Mouse (Mus musculus): ENCODE measurements around the gene Zfp239. TPM values are rescaled to one million over a fixed set of nuclear protein-coding genes. Genes with fewer than 3 reads are reported as not detected.

Gene Zfp239
- polyA plus RNA-seq, 1 experiment from 2014 or later: 0.97 TPM

DNA sequence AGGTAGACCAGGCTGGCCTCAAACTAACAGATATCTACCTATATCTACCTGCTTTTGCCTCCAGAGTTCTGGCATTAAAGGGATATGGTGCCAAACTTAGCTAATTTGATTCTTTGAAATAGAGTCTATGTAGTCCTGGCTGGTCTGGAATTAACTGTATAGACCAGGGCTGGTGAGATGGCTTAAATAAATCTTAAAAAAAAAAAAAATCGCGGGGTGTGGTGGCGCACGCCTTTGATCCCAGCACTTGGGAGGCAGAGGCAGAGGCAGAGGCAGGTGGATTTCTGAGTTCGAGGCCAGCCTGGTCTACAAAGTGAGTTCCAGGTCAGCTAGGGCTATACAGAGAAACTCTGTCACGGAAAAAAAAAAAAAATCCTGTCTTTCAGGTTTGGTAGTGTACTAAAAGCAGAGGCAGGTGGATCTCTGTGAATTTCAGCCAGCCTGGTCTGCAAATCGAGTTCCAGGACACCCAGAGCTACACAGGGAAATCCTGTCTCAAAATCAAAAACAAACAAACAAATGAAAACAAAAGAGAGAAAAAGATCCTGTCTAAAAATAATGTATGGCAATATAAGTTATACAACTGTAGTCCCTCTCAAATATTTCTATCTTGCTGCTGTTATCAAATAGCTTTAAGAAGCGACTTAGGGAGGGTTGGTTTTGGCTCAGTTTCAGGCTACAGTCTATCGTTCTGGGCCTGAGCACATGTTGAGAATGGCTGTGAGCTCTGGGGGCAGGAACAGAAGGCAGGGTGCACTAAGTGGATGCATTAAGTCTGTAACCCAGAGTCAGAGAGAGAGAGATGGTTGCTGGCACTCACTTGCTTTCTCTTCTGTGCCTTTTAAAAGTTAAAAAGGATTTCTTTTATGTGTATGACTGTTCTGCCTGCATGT is 39.9 kb downstream of the Zfp239 start:
- DNase-seq (ENCODE audit: low spot score) (no peak), ATAC-seq (no peak)
- Histone ChIP-seq H3K4me1 (ENCODE audit: insufficient read depth, low read depth, low read length) (no peaks in the 10 kb centered on the region), H3K9ac (replicated peaks; ENCODE audit: low read depth) (no peak overlapping the region), H3K36me3 (ENCODE audit: insufficient read depth, low read length) (no peaks in the 10 kb centered on the region), H3K27ac (ENCODE audit: low read length) (no peak overlapping the region), H3K4me2 (replicated peaks; ENCODE audit: low read depth, low read length) (no peak overlapping the region), H3K27me3 (replicated peaks; ENCODE audit: insufficient read depth, low read length) (no peaks in the 10 kb centered on the region), H3K9me3 (ENCODE audit: low read length) (no peaks in the 10 kb centered on the region), H3K4me3 (ENCODE audit: low read depth, low read length) (no peak overlapping the region)
- 62% methylated on average over 9 of the region's 9 CpGs for WGBS
- TF ChIP-seq CTCF (IDR thresholded peaks at IDR 0.05): no peak
- TF ChIP-seq EP300 (IDR thresholded peaks at IDR 0.05): no peak

DNA sequence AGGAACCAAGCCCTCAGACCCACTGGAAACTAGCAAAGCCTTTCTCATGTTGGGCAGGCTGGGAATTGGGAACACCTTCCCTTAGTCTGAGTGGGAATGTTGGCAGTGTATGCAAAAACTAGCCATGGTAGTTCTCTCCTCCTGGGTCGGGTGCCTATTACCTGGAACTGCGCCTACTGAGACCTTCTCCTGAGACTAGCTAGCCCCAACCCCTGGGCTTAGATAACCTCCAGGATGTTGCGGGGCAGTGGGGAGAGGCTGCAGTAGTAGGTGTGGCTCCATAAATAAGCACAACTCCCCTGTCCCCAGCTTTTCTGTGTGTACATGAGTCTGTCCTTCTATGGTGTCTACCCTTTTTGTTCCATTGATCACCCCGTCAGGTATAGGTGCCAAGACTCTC is 40.7 kb downstream of the Zfp239 start:
- no peaks in the 10 kb centered on the region for H3K4me1 ChIP-seq (ENCODE audit: insufficient read depth, low read depth, low read length)
- 75% methylated on average over 4 of the region's 4 CpGs for WGBS
- no peak for ATAC-seq
- no peak for DNase-seq (ENCODE audit: low spot score)
- H3K36me3 ChIP-seq (ENCODE audit: insufficient read depth, low read length): no peaks in the 10 kb centered on the region
- TF ChIP-seq EP300 (IDR thresholded peaks at IDR 0.05) (no peak), CTCF (IDR thresholded peaks at IDR 0.05) (no peak)
- H3K27ac ChIP-seq (ENCODE audit: low read length): no peak overlapping the region
- no peak overlapping the region for H3K4me2 ChIP-seq (replicated peaks; ENCODE audit: low read depth, low read length)
- H3K4me3 ChIP-seq (ENCODE audit: low read depth, low read length): no peak overlapping the region
- H3K9me3 ChIP-seq (ENCODE audit: low read length): no peaks in the 10 kb centered on the region
- H3K9ac ChIP-seq (replicated peaks; ENCODE audit: low read depth): no peak overlapping the region
- no peaks in the 10 kb centered on the region for H3K27me3 ChIP-seq (replicated peaks; ENCODE audit: insufficient read depth, low read length)

DNA sequence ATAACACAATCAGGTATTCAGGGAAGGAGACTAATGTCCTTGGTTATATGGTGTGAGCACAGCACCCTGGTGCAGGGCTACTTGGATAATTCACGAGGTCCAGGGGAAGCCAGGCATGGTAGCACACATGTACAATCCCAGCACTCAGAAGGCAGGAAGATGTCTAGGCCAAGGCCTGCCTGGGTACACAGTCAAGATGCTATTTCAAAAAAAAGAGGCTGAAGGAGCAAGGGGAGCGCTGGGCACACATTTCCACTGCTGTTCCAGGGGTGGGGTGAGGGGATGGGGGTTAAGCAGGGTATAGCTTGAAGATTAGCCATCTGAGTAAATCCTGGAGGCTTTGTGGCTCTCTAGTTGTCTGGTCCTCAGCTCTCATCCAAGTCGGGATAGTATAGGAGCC is 41.9 kb downstream of the Zfp239 start:
- H3K27ac ChIP-seq (ENCODE audit: low read length): no peak overlapping the region
- TF ChIP-seq EP300 (IDR thresholded peaks at IDR 0.05): no peak
- TF ChIP-seq CTCF (IDR thresholded peaks at IDR 0.05): no peak
- 86% methylated on average over 3 of the region's 3 CpGs for WGBS
- ATAC-seq (no peak), DNase-seq (ENCODE audit: low spot score) (no peak)
- H3K36me3 ChIP-seq (ENCODE audit: insufficient read depth, low read length): no peaks in the 10 kb centered on the region
- no peaks in the 10 kb centered on the region for H3K9me3 ChIP-seq (ENCODE audit: low read length)
- no peak overlapping the region for H3K4me2 ChIP-seq (replicated peaks; ENCODE audit: low read depth, low read length)
- H3K4me3 ChIP-seq (ENCODE audit: low read depth, low read length): no peak overlapping the region
- no peaks in the 10 kb centered on the region for H3K27me3 ChIP-seq (replicated peaks; ENCODE audit: insufficient read depth, low read length)
- H3K4me1 ChIP-seq (ENCODE audit: insufficient read depth, low read depth, low read length): peaks cover 1% of the 10 kb centered on the region; the same call in 1 of the 2 replicates
- no peak overlapping the region for H3K9ac ChIP-seq (replicated peaks; ENCODE audit: low read depth)

DNA sequence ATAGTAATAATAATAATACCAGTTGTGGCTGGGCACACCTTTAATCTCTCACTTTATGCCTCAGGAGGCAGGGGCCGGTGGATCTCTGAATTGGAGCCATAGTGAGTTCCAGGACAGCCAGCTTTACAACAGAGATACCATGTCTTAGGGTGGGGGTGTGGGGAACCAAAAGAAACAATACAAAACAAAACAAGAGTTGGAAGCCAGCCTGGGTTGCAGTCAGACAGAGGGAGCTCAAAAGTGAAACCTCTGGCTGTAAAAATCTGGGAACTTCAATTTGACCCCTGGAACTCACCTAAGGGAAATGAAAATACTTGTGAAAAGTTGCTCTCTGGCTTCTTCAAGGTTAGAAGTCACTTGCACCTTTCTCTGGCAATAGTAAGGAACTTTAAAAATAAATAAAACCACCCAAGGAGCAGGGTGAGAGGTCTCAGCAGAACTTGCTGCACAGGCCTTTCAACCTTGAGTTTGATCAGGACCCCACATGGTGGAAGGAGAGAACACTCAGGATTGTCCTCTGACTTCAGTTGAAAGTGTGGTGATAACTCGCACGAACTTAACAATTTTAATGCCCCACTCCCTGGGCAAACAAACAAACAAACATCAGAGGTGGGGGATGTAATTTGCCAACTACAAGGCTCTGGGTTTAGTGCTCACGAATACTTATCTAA is 43.5 kb downstream of the Zfp239 start:
- Histone ChIP-seq H3K4me3 (ENCODE audit: low read depth, low read length) (peak overlapping the region; percentile 97; the same call in 1 of the 2 replicates), H3K9me3 (ENCODE audit: low read length) (no peaks in the 10 kb centered on the region), H3K4me1 (ENCODE audit: insufficient read depth, low read depth, low read length) (peaks cover 12% of the 10 kb centered on the region; the same call in 1 of the 2 replicates), H3K36me3 (ENCODE audit: insufficient read depth, low read length) (no peaks in the 10 kb centered on the region), H3K4me2 (replicated peaks; ENCODE audit: low read depth, low read length) (peak overlapping the region; percentile 95), H3K9ac (replicated peaks; ENCODE audit: low read depth) (no peak overlapping the region), H3K27ac (ENCODE audit: low read length) (peak overlapping the region; percentile 86), H3K27me3 (replicated peaks; ENCODE audit: insufficient read depth, low read length) (no peaks in the 10 kb centered on the region)
- no peak for DNase-seq (ENCODE audit: low spot score)
- 19% methylated on average over 4 of the region's 4 CpGs for WGBS
- no peak for TF ChIP-seq CTCF (IDR thresholded peaks at IDR 0.05)
- no peak for TF ChIP-seq EP300 (IDR thresholded peaks at IDR 0.05)
- ATAC-seq: no peak

DNA sequence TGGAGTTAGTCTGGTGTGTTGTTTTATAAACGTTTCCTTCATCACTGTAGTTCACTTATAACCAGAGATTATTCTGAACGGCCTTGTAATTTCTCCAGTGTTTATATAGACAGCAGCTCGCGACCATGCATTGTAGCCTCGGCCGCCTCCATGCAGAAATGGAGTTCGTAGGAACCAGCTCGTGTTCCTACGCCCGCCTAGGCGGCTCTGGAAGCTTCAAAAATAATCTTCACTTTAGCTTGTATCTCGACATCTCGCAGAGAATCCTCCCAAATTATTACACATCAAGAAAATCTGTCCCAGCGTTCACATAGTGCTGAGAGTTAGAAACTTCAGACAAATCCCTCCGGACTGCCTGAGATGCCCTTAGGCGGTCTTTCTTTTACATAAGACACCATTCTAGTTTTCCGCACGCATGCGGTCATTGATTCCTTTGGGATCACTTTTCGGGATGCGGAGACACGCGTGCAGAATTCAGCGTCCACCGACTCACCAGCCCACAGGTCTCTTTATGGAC is 44.2 kb downstream of the Zfp239 start:
- H3K27me3 ChIP-seq (replicated peaks; ENCODE audit: insufficient read depth, low read length): no peaks in the 10 kb centered on the region
- ATAC-seq: peak; percentile 1; the same call in 1 of the 2 replicates
- peaks cover 12% of the 10 kb centered on the region; the same call in 1 of the 2 replicates for H3K4me1 ChIP-seq (ENCODE audit: insufficient read depth, low read depth, low read length)
- H3K4me2 ChIP-seq (replicated peaks; ENCODE audit: low read depth, low read length): peak overlapping the region; percentile 95
- no peaks in the 10 kb centered on the region for H3K9me3 ChIP-seq (ENCODE audit: low read length)
- H3K4me3 ChIP-seq (ENCODE audit: low read depth, low read length): peak overlapping the region; percentile 97
- no peak for TF ChIP-seq EP300 (IDR thresholded peaks at IDR 0.05)
- TF ChIP-seq CTCF (IDR thresholded peaks at IDR 0.05): no peak
- peak overlapping the region; percentile 86 for H3K27ac ChIP-seq (ENCODE audit: low read length)
- 0% methylated on average over 25 of the region's 25 CpGs for WGBS
- peak; percentile 30 for DNase-seq (ENCODE audit: low spot score)
- H3K9ac ChIP-seq (replicated peaks; ENCODE audit: low read depth): peak overlapping the region; percentile 53
- no peaks in the 10 kb centered on the region for H3K36me3 ChIP-seq (ENCODE audit: insufficient read depth, low read length)
